ENCODE assay signal across 10 mouse cellular contexts in genomic region chr19:56320186-56320860, GRCm38 (mm10). TPM values are rescaled to one million over a fixed set of nuclear protein-coding genes. Genes with fewer than 3 reads are reported as not detected.
DNase-seq lines count a peak whose midpoint lies in the region; ATAC-seq lines count a peak whose summit lies in the region.
"Had no signal": no experiment of that assay in that cellular context is flagged by ENCODE, and none has a peak within 500 bp of the region (broad histone marks: within the 10 kb centered on the region; RNA-seq: fewer than 3 reads in every experiment).

No protein-coding gene starts in this region.

- H3K27ac ChIP-seq in heart, embryonic 14.5 days (replicated peaks in 1 of 2; ENCODE audit: control insufficient read depth in 1 of 2, insufficient read depth in 1 of 2, low read depth in 2 of 2, low read length in 2 of 2), result no peak overlapping the region
- no peak overlapping the region for H3K27ac ChIP-seq in hindbrain, embryonic 12.5 days
- no peak overlapping the region for H3K27ac ChIP-seq in limb, embryonic 13.5 days
- H3K27ac ChIP-seq in midbrain, embryonic 15.5 days, result 0 out of 2 replicates have a peak overlapping the region, but pooled peaks have one; percentile 31
- H3K27ac ChIP-seq: macrophage had no signal

- no peak overlapping the region for H3K4me3 ChIP-seq in heart, embryonic 14.5 days (ENCODE audit: control insufficient read depth in 1 of 2, insufficient read depth in 1 of 2, low read depth in 1 of 2, low read length in 2 of 2)
- H3K4me3 ChIP-seq in hindbrain, embryonic 12.5 days, result no peak overlapping the region
- H3K4me3 ChIP-seq in limb, embryonic 13.5 days, result peak overlapping the region; percentile 26
- no peak overlapping the region for H3K4me3 ChIP-seq in midbrain, embryonic 15.5 days

- no peak overlapping the region for H3K9ac ChIP-seq in heart, embryonic 14.5 days (ENCODE audit: low read length)
- no peak overlapping the region for H3K9ac ChIP-seq in hindbrain, embryonic 12.5 days
- no peak overlapping the region for H3K9ac ChIP-seq in limb, embryonic 13.5 days
- no peak overlapping the region for H3K9ac ChIP-seq in midbrain, embryonic 15.5 days

- peaks cover 0 to 11% of the 10 kb centered on the region in 2 experiments; a peak in 3 of 4 replicates for H3K4me1 ChIP-seq in heart, embryonic 14.5 days (ENCODE audit: control insufficient read depth in 2 of 2, insufficient read depth in 2 of 2, low read length in 2 of 2)
- H3K4me1 ChIP-seq in hindbrain, embryonic 12.5 days, result peaks cover 14% of the 10 kb centered on the region
- H3K4me1 ChIP-seq in limb, embryonic 13.5 days, result peaks cover 23% of the 10 kb centered on the region
- peaks cover 19% of the 10 kb centered on the region for H3K4me1 ChIP-seq in midbrain, embryonic 15.5 days

- 51% methylated on average over 26 of the region's 26 CpGs for WGBS in heart, embryonic 14.5 days
- 17% methylated on average over 26 of the region's 26 CpGs for WGBS in hindbrain, embryonic 12.5 days
- WGBS in limb, embryonic 13.5 days, result 13% methylated on average over 26 of the region's 26 CpGs
- WGBS in midbrain, embryonic 15.5 days, result 24% methylated on average over 26 of the region's 26 CpGs

- H3K9me3 ChIP-seq in heart, embryonic 14.5 days (ENCODE audit: control insufficient read depth, low read length), result no peaks in the 10 kb centered on the region
- no peaks in the 10 kb centered on the region for H3K9me3 ChIP-seq in hindbrain, embryonic 12.5 days (replicated peaks)
- H3K9me3 ChIP-seq in limb, embryonic 13.5 days, result no peaks in the 10 kb centered on the region
- no peaks in the 10 kb centered on the region for H3K9me3 ChIP-seq in midbrain, embryonic 15.5 days
- H3K9me3 ChIP-seq: G1E had no signal

- peaks cover 61% of the 10 kb centered on the region for H3K36me3 ChIP-seq in heart, embryonic 14.5 days (ENCODE audit: control insufficient read depth, insufficient read depth, low read length)
- no peaks in the 10 kb centered on the region for H3K36me3 ChIP-seq in hindbrain, embryonic 12.5 days
- no peaks in the 10 kb centered on the region for H3K36me3 ChIP-seq in limb, embryonic 13.5 days
- H3K36me3 ChIP-seq in midbrain, embryonic 15.5 days (replicated peaks), result no peaks in the 10 kb centered on the region
- H3K36me3 ChIP-seq: G1E had no signal

- H3K27me3 ChIP-seq in heart, embryonic 14.5 days (ENCODE audit: control insufficient read depth, insufficient read depth, low read length), result no peaks in the 10 kb centered on the region
- peaks cover 1% of the 10 kb centered on the region; the same call in 1 of the 2 replicates for H3K27me3 ChIP-seq in hindbrain, embryonic 12.5 days
- H3K27me3 ChIP-seq in limb, embryonic 13.5 days, result 0 out of 2 replicates have a peak, but pooled peaks cover 8% of the 10 kb centered on the region
- H3K27me3 ChIP-seq in midbrain, embryonic 15.5 days (replicated peaks), result no peaks in the 10 kb centered on the region

- no peak for DNase-seq in heart, adult 18-20 months
- no peak for DNase-seq in cerebellum, adult 9-10 months
- no peak for DNase-seq in left cerebral cortex, adult 8-10 months (ENCODE audit: low spot score in 2 of 2)
- DNase-seq in right cerebral cortex, postnatal 36 days (ENCODE audit: low spot score in 2 of 2), result no peak

- ATAC-seq in heart, embryonic 14.5 days (ENCODE audit: insufficient number of reproducible peaks, insufficient read depth, low FRiP score, low read depth), result no peak
- ATAC-seq in hindbrain, embryonic 12.5 days (ENCODE audit: low FRiP score), result no peak
- peak; percentile 30; the same call in 1 of the 2 replicates for ATAC-seq in limb, embryonic 13.5 days (ENCODE audit: low FRiP score, low read depth)
- ATAC-seq in midbrain, embryonic 15.5 days (replicated peaks), result peak; percentile 60

- H3K4me2 ChIP-seq in heart, embryonic 14.5 days (ENCODE audit: low read length), result peak overlapping the region; percentile 4; the same call in 1 of the 2 replicates
- H3K4me2 ChIP-seq in hindbrain, embryonic 12.5 days (replicated peaks), result peak overlapping the region; percentile 17
- H3K4me2 ChIP-seq in limb, embryonic 13.5 days (replicated peaks), result peak overlapping the region; percentile 58
- H3K4me2 ChIP-seq in midbrain, embryonic 15.5 days, result peak overlapping the region; percentile 37

RNA-seq across cellular contexts. Expression of gene Habp2, which starts 33.4 kb away (rescaled TPM):
- polyA plus RNA-seq in heart, embryonic 14.5 days (2014; fragmentation: Nextera tagmentation; extraction: Ambion mirVana), result 1.7 TPM in 2 replicates
- not detected for total RNA-seq in heart, adult 18-20 months (2021)
- polyA plus RNA-seq in hindbrain, embryonic 12.5 days (2016; fragmentation: Nextera tagmentation; extraction: Ambion mirVana), result 0.08 TPM in 1 of 2 replicates, not detected in the other
- 0.10 and 0.23 TPM in 2 replicates for polyA plus RNA-seq in limb, embryonic 13.5 days (2015; fragmentation: Nextera tagmentation; extraction: Ambion mirVana)
- 0.10 and 0.20 TPM in 2 replicates for polyA plus RNA-seq in midbrain, embryonic 15.5 days (2015; fragmentation: Nextera tagmentation; extraction: Ambion mirVana)
- not detected for total RNA-seq in left cerebral cortex, adult 8-10 months (2022)
- polyA plus RNA-seq: G1E, macrophage had no signal

Comparison
In these comparisons a context has a peak if more than half of its experiments do, and no peak if none do; other contexts are left out.
1. ATAC-seq: peak in limb, embryonic 13.5 days (single experiment) and midbrain, embryonic 15.5 days (single experiment); none in heart, embryonic 14.5 days (single experiment) and hindbrain, embryonic 12.5 days (single experiment).
2. H3K4me2 ChIP-seq: peak in every context shown above with its lines; median percentile 58 in limb, embryonic 13.5 days; 37 in midbrain, embryonic 15.5 days; 17 in hindbrain, embryonic 12.5 days; 4 in heart, embryonic 14.5 days.